Mouse (Mus musculus): Measurements from ENCODE around the gene Usp20.
"Not testable (repeated sequence)": the region's sequence is repeated elsewhere in the genome, so short reads cannot be mapped to it uniquely, and the experiment has no call there.

The Usp20 gene

DNA sequence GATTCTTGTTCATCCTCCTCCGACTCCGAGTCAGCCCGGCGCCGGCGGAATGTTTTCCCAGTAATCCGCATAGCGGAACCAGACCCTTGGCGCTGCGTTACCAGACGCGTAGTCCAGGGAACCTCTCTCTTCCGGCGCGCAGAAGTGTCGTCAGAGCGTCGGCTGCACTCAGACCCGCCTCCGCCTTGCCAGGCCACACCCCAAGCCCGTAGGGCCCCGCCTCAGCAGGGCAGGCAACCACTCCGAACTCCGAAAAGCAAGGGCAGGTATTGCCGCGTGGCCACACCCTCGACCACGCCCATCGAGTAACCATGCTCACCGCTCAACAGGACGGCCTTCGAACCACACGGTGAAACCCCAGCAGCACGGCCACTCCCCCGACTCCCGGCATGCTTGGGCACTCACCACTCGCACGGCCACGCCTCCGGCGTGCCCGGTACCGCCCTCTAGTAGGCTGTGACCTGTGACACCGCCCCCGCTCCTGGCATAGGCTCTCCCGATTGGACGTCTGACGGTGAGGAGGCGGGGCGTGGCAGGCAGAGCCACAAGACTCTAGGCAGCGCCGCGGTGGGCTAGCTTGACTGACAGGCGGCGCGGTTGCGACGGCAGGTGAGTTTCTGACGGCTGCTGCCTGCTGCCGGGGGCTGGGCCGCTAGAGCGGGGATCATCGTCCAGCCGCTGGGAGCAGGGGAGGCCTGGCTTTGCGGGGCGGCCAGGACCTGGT is at the start of gene Usp20, which contains the start of gene BC005624:
TSS of gene Usp20 (plus strand) at position 490 of the 724 bp plus-strand sequence.
TSS of gene BC005624 (minus strand) at position 412 of the 724 bp plus-strand sequence.
- DNase-seq (ENCODE audit: low spot score): peak; percentile 100

DNA sequence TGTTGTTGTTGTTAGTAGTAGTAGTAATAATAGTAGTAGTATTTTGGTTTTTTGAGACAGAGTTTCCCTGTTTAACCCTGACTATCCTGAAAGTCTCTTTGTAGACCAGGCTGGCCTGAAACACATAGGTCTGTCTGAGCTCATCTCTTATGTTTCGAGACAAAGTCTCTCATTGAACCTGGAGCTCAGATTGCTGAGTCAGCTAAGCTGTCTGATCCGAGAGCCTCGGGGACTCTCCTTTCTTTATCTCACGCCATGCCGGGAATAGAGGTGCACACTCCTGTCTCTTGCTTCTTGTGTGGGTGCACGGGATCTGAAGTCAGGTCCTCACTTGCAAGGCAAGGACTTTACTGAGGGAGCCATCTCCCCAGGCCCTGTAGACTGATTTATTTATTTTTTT is 49.0 kb upstream of the Usp20 start:
- DNase-seq (ENCODE audit: low spot score): no peak

DNA sequence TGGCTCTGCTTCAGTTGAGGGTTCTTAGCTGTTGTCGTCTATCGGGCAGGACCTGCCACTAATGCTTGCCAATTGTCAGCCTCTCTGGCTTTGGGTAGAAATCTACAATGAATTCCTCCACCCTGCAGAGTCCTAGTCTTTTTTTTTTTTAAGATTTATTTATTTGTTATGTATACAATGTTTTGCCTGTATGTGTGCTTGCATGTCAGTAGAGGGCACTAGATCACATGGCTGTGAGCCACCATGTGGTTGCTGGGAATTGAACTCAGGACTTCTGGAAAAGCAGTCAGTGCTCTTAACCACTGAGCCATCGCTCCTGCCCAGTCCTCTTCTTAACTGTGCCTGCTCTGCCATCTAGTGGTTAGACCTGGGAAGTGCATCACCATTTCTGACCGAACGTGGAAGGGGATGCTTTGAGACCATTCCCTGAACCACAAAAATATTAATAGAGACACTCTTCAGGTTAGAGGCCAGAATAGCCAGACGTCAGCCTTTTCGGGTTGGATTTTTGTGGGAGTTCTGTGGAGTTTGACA is 48.1 kb upstream of the Usp20 start:
- no peak for DNase-seq (ENCODE audit: low spot score)

DNA sequence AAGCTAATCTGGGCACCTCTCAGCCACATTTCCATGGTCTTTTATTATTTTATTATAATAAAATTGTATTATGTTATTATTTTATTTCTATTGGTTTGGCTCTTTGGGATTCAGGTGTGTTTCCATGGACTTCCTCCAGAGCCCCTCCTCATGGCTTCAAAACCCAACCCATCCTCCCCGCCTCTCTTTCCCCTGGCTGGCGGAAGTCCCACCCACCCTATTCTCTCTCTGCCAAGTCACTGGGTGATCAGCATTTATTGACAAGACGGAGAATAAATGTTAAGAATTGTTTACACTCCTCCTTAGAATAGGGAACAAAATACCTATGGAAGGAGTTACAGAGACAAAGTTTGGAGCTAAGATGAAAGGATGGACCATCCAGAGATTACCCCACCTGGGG is 45.3 kb upstream of the Usp20 start:
- DNase-seq (ENCODE audit: low spot score): no peak

DNA sequence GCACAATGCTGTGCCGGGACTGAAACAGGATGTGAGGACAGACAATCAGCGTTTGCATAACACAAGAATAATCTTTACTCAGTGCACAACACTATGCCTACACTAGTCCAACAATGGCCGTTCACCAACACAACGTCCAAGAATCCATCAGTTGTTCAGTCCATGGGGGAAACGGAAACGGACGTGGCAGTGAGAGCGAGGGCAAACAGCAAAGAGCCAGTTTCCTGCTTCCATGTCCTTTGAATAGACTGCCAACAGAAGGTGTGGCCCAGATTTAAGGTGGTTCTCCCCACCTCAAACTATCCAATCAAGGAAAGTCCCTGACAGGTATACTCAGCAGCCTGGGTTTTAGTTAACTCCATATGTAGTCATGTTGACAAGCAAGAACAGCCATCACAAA is 44.3 kb upstream of the Usp20 start:
- DNase-seq (ENCODE audit: low spot score): no peak

DNA sequence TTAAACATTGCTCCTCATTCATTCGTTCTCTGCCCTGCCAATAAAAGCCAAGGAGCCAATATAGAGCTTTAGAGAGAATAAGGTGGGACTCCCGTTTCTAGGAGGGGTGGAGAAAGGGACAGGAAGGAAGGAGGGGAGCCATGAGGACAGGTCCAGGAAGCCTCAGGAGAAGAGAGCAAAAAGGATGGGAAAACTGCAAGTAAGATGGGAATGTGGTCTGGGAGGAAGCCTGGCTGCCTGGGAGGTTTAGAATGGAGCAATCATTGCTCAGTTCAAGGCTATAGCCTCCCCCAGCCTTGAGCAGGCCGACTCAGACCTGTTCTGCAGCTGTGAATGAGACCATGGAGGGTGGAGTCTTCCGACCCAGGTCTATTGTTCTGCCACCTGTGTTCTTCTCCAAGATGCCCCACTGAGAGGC is 43.5 kb upstream of the Usp20 start:
- DNase-seq (ENCODE audit: low spot score): no peak

DNA sequence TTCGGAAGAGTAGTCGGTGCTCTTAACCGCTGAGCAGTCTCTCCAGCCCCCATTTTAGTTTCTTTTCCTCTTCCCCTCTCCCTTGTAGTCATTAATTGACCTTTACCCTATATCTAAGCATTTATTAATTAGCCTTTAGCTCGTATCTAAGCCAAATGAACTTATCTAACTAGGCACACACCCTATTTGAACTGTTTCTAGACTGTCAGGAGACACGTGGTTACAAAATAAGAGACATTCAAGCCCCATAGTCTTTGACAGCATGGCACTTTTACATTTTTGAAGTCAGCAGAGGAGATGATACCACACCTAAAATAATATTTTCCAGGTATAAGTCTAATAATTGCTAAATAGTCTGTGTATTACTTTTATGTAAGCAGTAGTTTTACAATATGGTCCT is 40.5 kb upstream of the Usp20 start:
- no peak for DNase-seq (ENCODE audit: low spot score)

DNA sequence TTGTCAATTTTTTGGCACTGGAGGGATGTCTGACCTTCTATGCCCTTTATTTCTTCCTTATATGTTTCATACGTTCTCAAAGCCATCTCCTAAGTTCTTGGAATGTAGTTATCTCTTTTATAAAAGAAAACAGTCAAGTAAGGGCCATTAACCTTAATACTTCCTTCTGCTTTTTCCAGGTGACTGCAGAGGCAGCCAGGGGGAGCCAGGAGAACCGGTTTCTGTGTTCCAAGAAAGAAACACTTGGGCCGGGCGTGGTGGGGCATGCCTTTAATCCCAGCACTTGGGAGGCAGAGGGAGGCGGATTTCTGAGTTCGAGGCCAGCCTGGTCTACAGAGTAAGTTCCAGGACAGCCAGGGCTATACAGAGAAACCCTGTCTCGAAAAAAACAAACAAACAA is 40.0 kb upstream of the Usp20 start:
- DNase-seq (ENCODE audit: low spot score): not testable (repeated sequence)

DNA sequence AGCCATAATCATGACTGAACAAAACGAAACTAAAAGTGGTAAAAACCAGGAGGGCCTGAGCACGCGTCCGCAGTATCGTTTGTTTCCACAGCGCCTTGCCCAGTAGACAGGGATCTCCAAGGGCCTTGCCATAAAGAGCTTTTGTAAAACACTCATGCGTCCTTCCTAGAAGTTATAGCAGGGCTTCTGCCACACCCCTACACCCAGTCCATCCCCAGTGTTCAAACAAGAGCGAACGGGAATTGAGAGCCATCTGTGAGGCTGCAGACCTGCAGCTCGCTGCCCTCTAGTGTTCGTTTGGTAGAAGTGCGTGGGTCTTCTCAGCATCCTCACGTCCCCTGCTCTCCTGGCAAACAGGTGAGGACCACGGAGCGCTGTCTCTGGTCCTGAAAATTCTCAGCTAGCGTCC is 39.5 kb upstream of the Usp20 start:
- DNase-seq (ENCODE audit: low spot score): no peak

DNA sequence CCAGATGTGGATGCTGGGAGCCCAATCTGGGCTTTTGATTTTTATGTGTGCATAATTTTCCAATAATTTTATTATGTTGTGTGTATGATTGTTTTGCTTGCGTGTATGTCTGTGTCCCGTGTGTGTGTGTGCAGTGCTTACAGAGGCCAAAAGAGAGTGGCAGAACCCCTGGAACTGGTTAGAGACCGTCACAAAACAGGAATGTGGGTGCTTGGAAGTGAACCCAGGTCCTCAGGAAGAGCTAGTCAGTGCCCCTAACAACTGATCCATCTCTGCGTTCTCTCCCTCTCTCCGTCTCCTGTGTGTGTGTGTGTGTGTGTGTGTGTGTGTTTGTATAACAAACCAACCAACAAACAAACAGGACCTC is 29.6 kb upstream of the Usp20 start:
- DNase-seq (ENCODE audit: low spot score): no peak

DNA sequence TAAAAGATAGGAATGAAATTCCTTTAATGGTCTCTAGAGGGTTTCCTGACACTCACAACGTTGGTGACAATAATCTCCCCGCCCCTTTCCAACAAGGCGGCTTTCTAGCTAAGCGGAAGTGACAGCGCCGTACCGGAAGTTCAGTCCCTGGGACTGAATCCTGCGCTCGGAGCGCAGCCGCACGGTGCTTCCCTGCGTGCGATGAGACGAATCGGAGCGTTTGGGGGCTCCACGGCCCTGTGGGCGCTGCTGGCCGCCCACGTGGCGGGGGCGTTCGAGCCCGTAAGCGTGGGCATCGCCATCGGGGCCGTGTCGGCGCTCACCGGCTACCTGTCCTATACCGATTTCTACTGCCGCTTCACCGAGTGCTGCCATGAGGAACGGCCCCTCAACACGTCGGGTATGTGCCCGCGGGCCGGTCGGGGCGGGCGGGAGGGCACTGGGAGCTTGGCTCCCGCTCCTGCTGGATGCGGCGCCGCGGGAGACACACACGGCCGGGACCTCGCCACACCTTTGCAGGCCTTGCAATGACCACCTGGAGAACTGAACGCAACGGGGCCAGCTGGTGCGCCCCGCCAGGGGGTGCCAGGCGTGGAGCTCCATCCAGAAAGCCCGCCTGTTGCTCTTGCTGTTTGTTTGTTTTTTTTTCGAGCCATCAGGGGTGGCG is 29.1 kb upstream of the Usp20 start, which contains the start of gene Tor1b:
TSS of gene Tor1b (plus strand) at position 136 of the 667 bp plus-strand sequence.
- DNase-seq (ENCODE audit: low spot score): peak; percentile 75

DNA sequence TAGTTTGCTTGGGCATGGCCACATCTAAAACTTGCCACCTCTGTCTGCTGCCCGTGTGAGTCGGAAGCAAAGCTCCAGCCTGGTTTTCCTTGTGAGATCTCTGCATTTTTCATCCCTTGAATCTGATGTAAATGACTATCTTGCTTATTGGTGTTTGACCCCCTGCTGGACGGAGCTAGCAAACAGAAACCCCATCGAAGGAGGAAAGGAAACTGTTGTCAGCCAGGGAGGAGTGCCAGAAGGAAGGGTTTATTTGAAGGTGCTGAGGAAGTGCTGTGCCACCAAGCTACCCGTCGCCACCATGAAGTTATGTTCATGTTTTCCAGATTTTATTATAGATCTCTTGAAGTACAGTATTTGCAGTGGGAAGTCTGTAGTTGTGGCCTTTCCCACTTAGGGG is 27.3 kb upstream of the Usp20 start:
- no peak for DNase-seq (ENCODE audit: low spot score)

DNA sequence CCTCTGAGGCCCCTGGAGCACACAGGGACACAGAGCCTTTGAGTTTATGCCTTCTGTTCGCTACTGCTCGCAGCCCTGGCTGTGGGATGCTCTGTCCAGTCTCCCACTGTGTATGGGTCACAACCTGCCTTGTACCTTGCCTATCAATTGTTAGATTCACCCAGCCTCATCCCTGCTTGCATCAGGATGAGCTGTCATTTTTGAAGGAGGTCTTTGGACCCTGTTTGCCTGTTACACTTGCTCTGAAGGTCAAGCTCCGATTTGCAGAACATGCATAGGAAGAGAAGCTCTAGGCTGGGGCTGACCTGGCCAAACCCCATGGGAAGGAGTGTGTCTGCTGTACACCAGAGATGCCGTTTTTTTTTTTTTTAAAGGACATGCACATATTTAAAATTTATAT is 24.6 kb upstream of the Usp20 start:
- DNase-seq (ENCODE audit: low spot score): no peak

DNA sequence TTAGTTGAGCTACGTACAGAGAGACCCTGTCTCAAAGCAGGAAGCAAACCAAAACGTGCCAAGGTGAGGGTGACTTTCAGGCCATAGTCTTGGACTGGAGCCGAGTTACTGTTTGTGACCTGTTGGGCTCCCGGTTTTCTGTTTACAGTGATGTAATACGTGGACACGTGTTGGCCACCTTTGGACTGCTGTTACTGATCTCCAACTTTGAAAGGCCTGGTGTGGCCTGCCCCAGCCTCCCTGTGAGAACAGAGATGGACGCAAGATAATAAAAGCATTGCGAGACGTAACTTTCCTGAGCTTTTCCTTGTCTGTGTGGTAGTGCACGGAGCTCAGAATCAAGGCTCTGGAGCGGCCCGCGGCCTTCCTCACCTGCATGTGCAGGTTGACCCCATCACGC is 23.4 kb upstream of the Usp20 start:
- no peak for DNase-seq (ENCODE audit: low spot score)

DNA sequence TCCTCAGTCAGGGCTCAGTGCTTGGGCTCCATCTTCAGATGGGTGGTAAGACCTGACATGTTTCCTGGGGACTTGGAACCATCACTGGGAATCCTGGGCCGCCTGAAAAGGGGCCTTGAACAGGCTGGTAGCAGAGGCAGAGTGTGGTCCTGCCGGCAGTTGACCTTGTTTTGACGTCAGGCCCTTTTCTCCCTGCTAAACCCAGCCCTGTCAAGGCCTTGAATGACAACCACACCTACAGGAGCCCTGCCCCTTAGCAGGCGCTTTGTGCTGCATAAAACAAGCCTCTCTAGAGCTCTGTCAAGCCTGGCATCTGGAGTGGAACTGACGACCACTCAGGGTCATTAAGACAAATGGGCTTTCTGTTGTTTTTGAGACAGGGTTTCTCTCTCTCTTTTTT is 22.2 kb upstream of the Usp20 start:
- DNase-seq (ENCODE audit: low spot score): no peak

DNA sequence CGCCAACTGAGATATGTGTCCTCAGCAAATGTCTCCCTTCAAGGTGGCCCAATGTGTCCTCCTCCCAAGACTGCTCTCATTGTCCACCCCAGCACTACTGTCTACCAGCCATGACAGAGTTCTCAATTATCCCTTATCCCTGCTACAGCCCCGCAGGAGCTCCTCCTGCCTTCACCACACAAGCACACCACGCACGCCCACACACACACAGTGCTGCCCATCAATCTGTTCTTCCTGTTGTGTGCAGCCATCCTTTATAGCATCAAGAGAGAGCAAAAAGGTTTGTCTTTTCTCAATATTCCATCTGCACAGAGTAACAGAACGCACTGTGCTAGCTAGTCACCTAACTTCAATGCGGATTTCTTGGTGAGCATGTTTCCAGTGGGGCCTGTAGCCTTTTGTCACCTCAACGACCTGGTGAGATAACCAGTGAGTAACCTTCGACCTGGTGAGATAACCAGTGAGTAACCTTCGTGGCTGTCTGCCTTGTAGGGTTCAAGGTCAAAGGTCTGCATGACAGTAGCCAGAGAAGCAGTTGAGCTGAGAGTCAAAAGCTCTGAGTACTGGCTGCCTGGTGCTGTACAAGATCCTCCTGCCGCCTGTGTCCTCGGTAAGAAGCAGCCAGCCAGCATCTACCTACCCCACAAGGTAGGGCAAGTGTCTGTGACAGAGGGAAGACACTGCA is 19.4 kb upstream of the Usp20 start:
- no peak for DNase-seq (ENCODE audit: low spot score)

DNA sequence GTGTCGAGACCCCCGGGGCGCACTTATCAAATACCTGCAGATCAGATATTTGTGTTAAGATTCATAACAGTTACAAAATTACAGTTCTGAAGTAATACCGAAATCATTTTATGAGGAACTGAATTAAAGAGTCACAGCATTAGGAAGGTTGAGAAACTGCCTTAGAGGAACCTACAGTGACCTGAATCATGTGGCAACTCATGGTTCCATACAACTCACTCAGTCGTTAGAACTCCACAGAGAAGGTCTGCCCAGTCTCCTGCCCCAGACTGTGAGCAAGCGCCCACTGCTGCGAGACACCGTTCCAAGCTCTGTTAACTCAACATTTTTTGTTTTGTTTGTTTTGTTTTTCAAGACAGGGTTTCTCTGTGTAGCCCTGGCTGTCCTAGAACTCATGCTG is 16.5 kb upstream of the Usp20 start:
- DNase-seq (ENCODE audit: low spot score): no peak

DNA sequence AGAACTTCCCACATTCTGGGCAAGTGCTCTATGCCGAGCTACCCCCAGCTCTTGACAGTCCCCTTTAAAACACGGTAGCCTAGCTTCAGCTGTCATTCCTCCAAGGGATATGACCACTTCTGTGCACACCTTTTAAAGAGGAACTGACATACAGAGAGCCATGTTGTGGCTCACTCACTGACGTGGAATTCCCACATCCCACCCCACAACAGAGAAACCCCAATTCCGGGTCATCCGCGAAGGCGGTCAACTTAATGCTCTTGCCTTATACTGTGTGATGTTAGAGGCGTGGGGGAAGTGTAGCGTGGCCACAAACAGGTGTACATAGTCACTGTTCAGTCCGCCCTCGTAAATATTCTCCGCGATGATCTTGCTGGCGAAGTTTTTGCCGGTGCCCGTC is 15.3 kb upstream of the Usp20 start:
- DNase-seq (ENCODE audit: low spot score): no peak

DNA sequence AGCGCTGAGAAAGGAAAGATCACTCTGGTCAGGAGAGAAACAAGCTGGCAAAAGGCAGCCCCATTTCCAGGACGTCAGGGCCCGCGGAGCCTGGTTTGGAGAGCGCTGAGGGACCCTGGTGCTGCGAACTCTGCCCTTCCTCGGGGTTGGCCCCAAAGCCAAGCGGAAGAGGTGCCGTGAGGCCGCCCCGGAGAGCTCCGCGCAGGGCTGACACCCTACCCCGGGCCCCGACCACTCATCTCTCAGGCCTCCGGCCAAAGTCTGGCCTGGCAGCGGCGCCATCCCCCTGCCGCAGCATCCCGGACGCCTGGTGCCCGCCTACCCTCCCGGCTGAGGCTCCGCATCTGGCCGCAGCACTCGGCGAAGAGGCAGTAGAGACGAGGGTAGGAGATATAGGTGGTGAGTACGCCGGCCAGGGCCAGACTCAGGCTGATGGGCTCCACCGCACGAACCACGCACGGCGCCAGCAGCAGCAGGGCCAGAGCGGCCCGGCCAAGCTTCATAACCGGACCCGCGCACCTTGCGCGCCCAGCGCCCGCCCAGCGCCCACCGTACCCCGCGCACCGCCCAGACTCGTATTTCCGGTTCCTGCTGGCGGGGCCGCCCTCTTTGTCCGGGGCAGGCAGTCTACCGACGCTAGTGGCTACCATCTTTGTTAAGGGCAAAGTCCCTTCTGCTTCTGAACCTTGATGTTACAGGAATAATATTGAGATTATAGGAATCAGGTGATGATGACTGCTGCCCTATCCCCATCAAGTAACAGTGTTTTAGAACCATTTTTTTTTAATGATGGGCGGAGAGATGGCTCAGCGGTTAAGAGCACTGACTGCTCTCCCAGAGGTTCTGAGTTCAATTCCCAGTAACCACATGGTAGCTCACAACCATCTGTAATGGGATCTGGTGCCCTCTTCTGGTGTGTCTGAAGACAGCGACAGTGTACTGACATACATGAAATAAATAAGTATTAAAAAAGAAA is 14.4 kb upstream of the Usp20 start, which contains the start of gene Tor1a:
TSS of gene Tor1a (minus strand) at position 582 of the 976 bp plus-strand sequence.
- peak; percentile 85 for DNase-seq (ENCODE audit: low spot score)

DNA sequence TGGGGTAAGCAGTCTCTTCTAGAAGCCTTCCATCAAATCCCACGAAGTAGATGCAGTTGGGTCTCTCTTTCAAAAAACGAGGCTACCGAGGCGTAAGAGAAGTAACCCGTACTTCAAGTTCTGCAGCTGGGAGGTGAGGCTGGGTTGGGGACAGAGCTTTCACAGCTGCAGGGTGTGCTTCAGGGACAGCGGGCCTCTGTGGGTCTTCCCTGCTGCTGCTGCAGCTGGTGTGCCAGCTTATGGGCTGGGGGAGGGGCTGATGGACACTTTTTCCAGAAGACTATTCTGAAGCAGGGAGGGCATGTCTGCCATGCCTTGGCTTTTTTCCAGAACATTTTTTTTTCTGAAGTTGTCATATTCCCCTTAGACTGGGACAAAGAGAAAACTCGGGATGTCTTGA is 945 bp downstream of the Usp20 start:
- no peak for DNase-seq (ENCODE audit: low spot score)
